Mouse (Mus musculus) MEL (cell line): ENCODE data around the gene Anapc10. TPM values are rescaled to one million over a fixed set of nuclear protein-coding genes. Genes with fewer than 3 reads are reported as not detected.

Source experiments
- DNase-seq: peaks from one replicate; pipeline ENCODE4 v3.0.0; 2011; ENCODE audit warnings: low read depth, low spot score
- H3K27ac ChIP-seq: 2 replicates; pipeline ENCODE4 v1.5.1; 2012; ENCODE audit warnings: low read depth, mild to moderate bottlenecking, control low read depth, low read length, moderate library complexity; ENCODE audit not compliant: control insufficient read depth
- H3K27me3 ChIP-seq, 2 experiments: fragments of 150-350 bp in 1 of 2; sonication (generic) in 1 of 2; 2 replicates each; pipeline ENCODE4 v1.6.1; 2012; ENCODE audit warnings: low read length in 2 of 2, mild to moderate bottlenecking in 2 of 2, improper control_type of control experiment in 1 of 2, moderate library complexity in 1 of 2; ENCODE audit not compliant: insufficient read depth in 2 of 2, control insufficient read depth in 1 of 2
- H3K36me3 ChIP-seq, 2 experiments: 2 replicates each; pipeline ENCODE4 v1.6.1; 2012 to 2014; ENCODE audit warnings: low read length in 2 of 2, improper control_type of control experiment in 1 of 2, inconsistent platforms in 1 of 2, mild to moderate bottlenecking in 1 of 2; ENCODE audit not compliant: insufficient read depth in 2 of 2, control insufficient read depth in 1 of 2
- H3K4me1 ChIP-seq, 2 experiments: fragments of 150-350 bp in 1 of 2; sonication (generic) in 1 of 2; 2 replicates each; pipeline ENCODE4 v1.6.1; 2012; ENCODE audit warnings: low read length in 2 of 2, improper control_type of control experiment in 1 of 2, mild to moderate bottlenecking in 1 of 2; ENCODE audit not compliant: insufficient read depth in 2 of 2, control insufficient read depth in 1 of 2
- H3K4me3 ChIP-seq, 2 experiments: fragments of 150-350 bp in 1 of 2; sonication (generic) in 1 of 2; 2 replicates each; pipeline ENCODE4 v1.5.1; 2012; ENCODE audit warnings: low read depth in 2 of 2, low read length in 2 of 2, mild to moderate bottlenecking in 2 of 2, moderate library complexity in 2 of 2, control low read depth in 1 of 2, improper control_type of control experiment in 1 of 2; ENCODE audit not compliant: control insufficient read depth in 1 of 2, insufficient read depth in 1 of 2
- H3K79me2 ChIP-seq: 2 replicates; pipeline ENCODE4 v1.6.1; 2012; ENCODE audit warnings: mild to moderate bottlenecking, low read length, moderate library complexity; ENCODE audit not compliant: control insufficient read depth, poor library complexity, insufficient read depth
- H3K9ac ChIP-seq: 2 replicates; pipeline ENCODE4 v1.6.1; 2012; ENCODE audit warnings: low read depth, mild to moderate bottlenecking, control low read depth, low read length, moderate library complexity; ENCODE audit not compliant: control insufficient read depth, poor library complexity, severe bottlenecking
- H3K9me3 ChIP-seq: fragments of 150-350 bp; sonication (generic); replicated peaks from 2 replicates; pipeline ENCODE4 v1.6.1; 2012; ENCODE audit warnings: mild to moderate bottlenecking, low read length, improper control_type of control experiment, moderate library complexity; ENCODE audit not compliant: insufficient read depth
- BHLHE40 ChIP-seq: IDR thresholded peaks from 2 replicates; pipeline ENCODE4 v1.6.1; 2012; ENCODE audit warnings: low read depth, mild to moderate bottlenecking, inconsistent platforms, low read length, improper control_type of control experiment, borderline replicate concordance
- ELF1 ChIP-seq: IDR thresholded peaks from 2 replicates; pipeline ENCODE4 v1.6.1; 2014; ENCODE audit warnings: low read depth, mild to moderate bottlenecking, inconsistent platforms, low read length, improper control_type of control experiment, moderate library complexity
- EP300 ChIP-seq, 2 experiments: IDR thresholded peaks; 2 replicates each; pipeline ENCODE4 v1.6.1; 2011; ENCODE audit warnings: improper control_type of control experiment in 2 of 2, low read length in 2 of 2, low read depth in 1 of 2, mild to moderate bottlenecking in 1 of 2
- ETS1 ChIP-seq: IDR thresholded peaks from 2 replicates; pipeline ENCODE4 v1.6.1; 2012; ENCODE audit warnings: low read depth, mild to moderate bottlenecking, inconsistent platforms, low read length, improper control_type of control experiment, moderate library complexity
- JUND ChIP-seq: IDR thresholded peaks from 2 replicates; pipeline ENCODE4 v1.6.1; 2011; ENCODE audit warnings: low read depth, mild to moderate bottlenecking, improper control_type of control experiment, low read length
- MAX ChIP-seq: IDR thresholded peaks from 2 replicates; pipeline ENCODE4 v1.6.1; 2011; ENCODE audit warnings: low read length, improper control_type of control experiment
- POLR2A ChIP-seq, 2 experiments: IDR thresholded peaks; 2 replicates each; pipeline ENCODE4 v1.6.1; 2011 to 2012; ENCODE audit warnings: low read length in 2 of 2, mild to moderate bottlenecking in 2 of 2, control low read depth in 1 of 2, improper control_type of control experiment in 1 of 2, low read depth in 1 of 2, moderate library complexity in 1 of 2; ENCODE audit not compliant: control insufficient read depth in 1 of 2, insufficient read depth in 1 of 2, poor library complexity in 1 of 2
- POLR2AphosphoS2 ChIP-seq: IDR thresholded peaks from 2 replicates; pipeline ENCODE4 v1.6.1; 2011; ENCODE audit warnings: low read length, improper control_type of control experiment
- POLR2AphosphoS5 ChIP-seq: IDR thresholded peaks from 2 replicates; pipeline ENCODE4 v1.6.1; 2012; ENCODE audit warnings: low read depth, borderline replicate concordance, mild to moderate bottlenecking, inconsistent platforms, low read length, moderate library complexity, mixed read lengths
- RCOR1 ChIP-seq: IDR thresholded peaks from 2 replicates; pipeline ENCODE4 v1.6.1; 2012; ENCODE audit warnings: low read depth, mild to moderate bottlenecking, inconsistent platforms, low read length, improper control_type of control experiment
- SIN3A ChIP-seq: IDR thresholded peaks from 2 replicates; pipeline ENCODE4 v1.6.1; 2012; ENCODE audit warnings: low read length, improper control_type of control experiment, inconsistent platforms
- TAL1 ChIP-seq: IDR thresholded peaks from 2 replicates; pipeline ENCODE4 v1.6.1; 2012; ENCODE audit warnings: mild to moderate bottlenecking, inconsistent platforms, low read length, moderate library complexity, mixed read lengths
- TBP ChIP-seq: IDR thresholded peaks from 2 replicates; pipeline ENCODE4 v1.8.0; 2011; ENCODE audit warnings: low read depth, low read length, improper control_type of control experiment
- USF2 ChIP-seq, 2 experiments: IDR thresholded peaks; 2 replicates each; pipeline ENCODE4 v1.6.1; 2011 to 2012; ENCODE audit warnings: improper control_type of control experiment in 2 of 2, low read length in 2 of 2, borderline replicate concordance in 1 of 2, inconsistent platforms in 1 of 2, low read depth in 1 of 2, mild to moderate bottlenecking in 1 of 2; ENCODE audit not compliant: insufficient read depth in 1 of 2
- ZC3H11A ChIP-seq: IDR thresholded peaks from 2 replicates; pipeline ENCODE4 v1.6.1; 2012; ENCODE audit warnings: low read depth, mild to moderate bottlenecking, inconsistent platforms, low read length, improper control_type of control experiment
- polyA plus RNA-seq, 2 experiments: library from polyadenylated mRNA; stranded (reverse) in 1 of 2; unstranded in 1 of 2; fragments of >175 nt in 1 of 2; fragments of >200 nt in 1 of 2; gene quantifications; 2 replicates each; pipeline versions ENCODE4 v1.2.1 to v1.2.4; 2012; ENCODE audit warnings: low replicate concordance in 2 of 2, low read depth in 1 of 2; ENCODE audit not compliant: insufficient read length in 2 of 2, insufficient read depth in 1 of 2, missing spikeins in 1 of 2
- total RNA-seq: library from RNA; depleted of rRNA; stranded (reverse); fragments of 300-350 nt; gene quantifications from 2 replicates; pipeline ENCODE4 v1.2.3, GENCODE M21; 2012

The Anapc10 gene
- total and polyA plus RNA-seq, 3 experiments = 17.2 to 19.1 TPM; not detected in 1

- peaks cover 2 to 6% of the 10 kb centered on the region in 2 experiments; a peak in 3 of 4 replicates for H3K4me1 ChIP-seq
- DNase-seq = no peak
- H3K27me3 ChIP-seq = no peaks in the 10 kb centered on the region
- peaks cover 42% of the 10 kb centered on the region for H3K79me2 ChIP-seq
- no peak overlapping the region for H3K4me3 ChIP-seq
- TF ChIP-seq JUND (no peak), POLR2AphosphoS2 (no peak), EP300 (IDR thresholded peaks at IDR 0.05; ENCODE audit: low read depth in 1 of 2, low read length in 2 of 2) (no peak), ELF1 (no peak), TBP (no peak), BHLHE40 (no peak)
- no peak overlapping the region for H3K9ac ChIP-seq
- H3K9me3 ChIP-seq = no peaks in the 10 kb centered on the region
- no peak overlapping the region for H3K27ac ChIP-seq
- H3K36me3 ChIP-seq = peaks cover 15 to 58% of the 10 kb centered on the region in 2 experiments
Observed at GRCm38 (mm10) chr8:79706687-79707086, 4.9 kb upstream of the Anapc10 start.

DNA sequence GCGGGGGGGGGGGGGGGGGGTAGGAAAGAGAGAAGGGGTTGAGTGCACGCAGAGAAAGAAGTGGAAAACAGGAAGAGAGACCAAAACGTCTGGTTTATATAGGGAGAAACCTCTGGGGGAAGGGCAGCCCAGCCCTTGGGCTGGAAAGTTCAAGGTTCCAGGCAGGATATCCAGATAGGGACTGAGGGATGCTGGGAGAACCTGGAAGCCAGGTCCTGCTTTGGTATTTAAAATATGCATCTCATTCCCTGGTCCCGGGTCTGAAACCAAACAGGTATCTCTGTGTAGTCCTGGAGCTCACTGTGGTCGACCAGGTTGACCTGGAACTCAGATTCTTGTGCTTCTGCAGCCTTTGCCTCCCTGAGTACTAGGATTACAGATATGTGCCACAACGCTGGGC, 1.1 kb downstream of the Anapc10 start:
- no peak overlapping the region for H3K27ac ChIP-seq
- H3K27me3 ChIP-seq = no peaks in the 10 kb centered on the region
- TF ChIP-seq ZC3H11A = no peak
- no peak for TF ChIP-seq ELF1
- no peak for TF ChIP-seq ETS1
- TF ChIP-seq RCOR1 = no peak
- TF ChIP-seq TAL1 = no peak
- TF ChIP-seq SIN3A = no peak
- TF ChIP-seq MAX = no peak
- no peak for TF ChIP-seq EP300 (IDR thresholded peaks at IDR 0.05; ENCODE audit: low read depth in 1 of 2, low read length in 2 of 2)
- no peak for TF ChIP-seq USF2 (IDR thresholded peaks at IDR 0.05; ENCODE audit: borderline replicate concordance in 1 of 2, insufficient read depth in 1 of 2, low read depth in 1 of 2, low read length in 2 of 2)
- no peak for TF ChIP-seq JUND
- no peak for TF ChIP-seq POLR2A (IDR thresholded peaks at IDR 0.05; ENCODE audit: control insufficient read depth in 1 of 2, insufficient read depth in 1 of 2, low read depth in 1 of 2, low read length in 2 of 2, poor library complexity in 1 of 2)
- TF ChIP-seq POLR2AphosphoS5 = no peak
- TF ChIP-seq TBP = no peak
- no peaks in the 10 kb centered on the region for H3K9me3 ChIP-seq
- no peak for DNase-seq
- peaks cover 29% of the 10 kb centered on the region for H3K79me2 ChIP-seq
- H3K36me3 ChIP-seq = peaks cover 6 to 12% of the 10 kb centered on the region in 2 experiments
- peaks cover 6% of the 10 kb centered on the region in 2 experiments for H3K4me1 ChIP-seq
- H3K9ac ChIP-seq = peak overlapping the region; percentile 85
- H3K4me3 ChIP-seq = peak overlapping the region; percentile 39 to 96
